Mouse (Mus musculus) MEL (cell line): Measurements from ENCODE around the gene Mecom. TPM values are rescaled to one million over a fixed set of nuclear protein-coding genes. Genes with fewer than 3 reads are reported as not detected.

ENCODE experiments used
- DNase-seq: peaks from one replicate; pipeline ENCODE4 v3.0.0; 2011; ENCODE audit warnings: low read depth, low spot score
- H3K27ac ChIP-seq: 2 replicates; pipeline ENCODE4 v1.5.1; 2012; ENCODE audit warnings: low read depth, mild to moderate bottlenecking, control low read depth, low read length, moderate library complexity; ENCODE audit not compliant: control insufficient read depth
- H3K27me3 ChIP-seq, 2 experiments: fragments of 150-350 bp in 1 of 2; sonication (generic) in 1 of 2; 2 replicates each; pipeline ENCODE4 v1.6.1; 2012; ENCODE audit warnings: low read length in 2 of 2, mild to moderate bottlenecking in 2 of 2, improper control_type of control experiment in 1 of 2, moderate library complexity in 1 of 2; ENCODE audit not compliant: insufficient read depth in 2 of 2, control insufficient read depth in 1 of 2
- H3K36me3 ChIP-seq, 2 experiments: 2 replicates each; pipeline ENCODE4 v1.6.1; 2012 to 2014; ENCODE audit warnings: low read length in 2 of 2, improper control_type of control experiment in 1 of 2, inconsistent platforms in 1 of 2, mild to moderate bottlenecking in 1 of 2; ENCODE audit not compliant: insufficient read depth in 2 of 2, control insufficient read depth in 1 of 2
- H3K4me1 ChIP-seq, 2 experiments: fragments of 150-350 bp in 1 of 2; sonication (generic) in 1 of 2; 2 replicates each; pipeline ENCODE4 v1.6.1; 2012; ENCODE audit warnings: low read length in 2 of 2, improper control_type of control experiment in 1 of 2, mild to moderate bottlenecking in 1 of 2; ENCODE audit not compliant: insufficient read depth in 2 of 2, control insufficient read depth in 1 of 2
- H3K4me3 ChIP-seq, 2 experiments: fragments of 150-350 bp in 1 of 2; sonication (generic) in 1 of 2; 2 replicates each; pipeline ENCODE4 v1.5.1; 2012; ENCODE audit warnings: low read depth in 2 of 2, low read length in 2 of 2, mild to moderate bottlenecking in 2 of 2, moderate library complexity in 2 of 2, control low read depth in 1 of 2, improper control_type of control experiment in 1 of 2; ENCODE audit not compliant: control insufficient read depth in 1 of 2, insufficient read depth in 1 of 2
- H3K79me2 ChIP-seq: 2 replicates; pipeline ENCODE4 v1.6.1; 2012; ENCODE audit warnings: mild to moderate bottlenecking, low read length, moderate library complexity; ENCODE audit not compliant: control insufficient read depth, poor library complexity, insufficient read depth
- H3K9ac ChIP-seq: 2 replicates; pipeline ENCODE4 v1.6.1; 2012; ENCODE audit warnings: low read depth, mild to moderate bottlenecking, control low read depth, low read length, moderate library complexity; ENCODE audit not compliant: control insufficient read depth, poor library complexity, severe bottlenecking
- H3K9me3 ChIP-seq: fragments of 150-350 bp; sonication (generic); replicated peaks from 2 replicates; pipeline ENCODE4 v1.6.1; 2012; ENCODE audit warnings: mild to moderate bottlenecking, low read length, improper control_type of control experiment, moderate library complexity; ENCODE audit not compliant: insufficient read depth
- BHLHE40 ChIP-seq: IDR thresholded peaks from 2 replicates; pipeline ENCODE4 v1.6.1; 2012; ENCODE audit warnings: low read depth, mild to moderate bottlenecking, inconsistent platforms, low read length, improper control_type of control experiment, borderline replicate concordance
- CHD1 ChIP-seq: IDR thresholded peaks from 2 replicates; pipeline ENCODE4 v1.6.1; 2012; ENCODE audit warnings: low read depth, mild to moderate bottlenecking, inconsistent platforms, low read length, improper control_type of control experiment
- CHD2 ChIP-seq: IDR thresholded peaks from 2 replicates; pipeline ENCODE4 v1.6.1; 2011; ENCODE audit warnings: low read length, improper control_type of control experiment
- CTCF ChIP-seq, 3 experiments: IDR thresholded peaks in 2 of 3; conservative IDR thresholded peaks in 1 of 3; 2 replicates each; pipeline ENCODE4 v1.5.1; 2011 to 2012; ENCODE audit warnings: low read length in 3 of 3, low read depth in 2 of 3, mild to moderate bottlenecking in 2 of 3, improper control_type of control experiment in 1 of 3, inconsistent platforms in 1 of 3, mixed read lengths in 1 of 3, moderate library complexity in 1 of 3; ENCODE audit not compliant: control insufficient read depth in 1 of 3, insufficient read depth in 1 of 3, poor library complexity in 1 of 3, severe bottlenecking in 1 of 3
- E2F4 ChIP-seq: IDR thresholded peaks from 2 replicates; pipeline ENCODE4 v1.6.1; 2011; ENCODE audit warnings: low read depth, low read length, improper control_type of control experiment, borderline replicate concordance
- ELF1 ChIP-seq: IDR thresholded peaks from 2 replicates; pipeline ENCODE4 v1.6.1; 2014; ENCODE audit warnings: low read depth, mild to moderate bottlenecking, inconsistent platforms, low read length, improper control_type of control experiment, moderate library complexity
- EP300 ChIP-seq, 2 experiments: IDR thresholded peaks; 2 replicates each; pipeline ENCODE4 v1.6.1; 2011; ENCODE audit warnings: improper control_type of control experiment in 2 of 2, low read length in 2 of 2, low read depth in 1 of 2, mild to moderate bottlenecking in 1 of 2
- GABPA ChIP-seq: IDR thresholded peaks from 2 replicates; pipeline ENCODE4 v1.6.1; 2012; ENCODE audit warnings: low read depth, mild to moderate bottlenecking, inconsistent platforms, low read length, improper control_type of control experiment, moderate library complexity
- GATA1 ChIP-seq: IDR thresholded peaks from 2 replicates; pipeline ENCODE4 v1.6.1; 2011; ENCODE audit warnings: low read depth, low read length, improper control_type of control experiment
- HCFC1 ChIP-seq: IDR thresholded peaks from 2 replicates; pipeline ENCODE4 v1.6.1; 2012; ENCODE audit warnings: low read depth, mild to moderate bottlenecking, inconsistent platforms, low read length, improper control_type of control experiment, moderate library complexity
- MAFK ChIP-seq: IDR thresholded peaks from 2 replicates; pipeline ENCODE4 v1.6.1; 2011; ENCODE audit warnings: low read depth, mild to moderate bottlenecking, low read length, improper control_type of control experiment, borderline replicate concordance
- MAX ChIP-seq: IDR thresholded peaks from 2 replicates; pipeline ENCODE4 v1.6.1; 2011; ENCODE audit warnings: low read length, improper control_type of control experiment
- MEF2A ChIP-seq: IDR thresholded peaks from 2 replicates; pipeline ENCODE4 v1.6.1; 2014; ENCODE audit warnings: low read depth, mild to moderate bottlenecking, inconsistent platforms, low read length, improper control_type of control experiment; ENCODE audit not compliant: poor library complexity, insufficient replicate concordance, severe bottlenecking; ENCODE audit errors: extremely low read depth
- NELFE ChIP-seq: IDR thresholded peaks from 2 replicates; pipeline ENCODE4 v1.6.1; 2011; ENCODE audit warnings: low read depth, low read length, improper control_type of control experiment
- POLR2AphosphoS5 ChIP-seq: IDR thresholded peaks from 2 replicates; pipeline ENCODE4 v1.6.1; 2012; ENCODE audit warnings: low read depth, borderline replicate concordance, mild to moderate bottlenecking, inconsistent platforms, low read length, moderate library complexity, mixed read lengths
- RAD21 ChIP-seq: IDR thresholded peaks from 2 replicates; pipeline ENCODE4 v1.6.1; 2011; ENCODE audit warnings: mild to moderate bottlenecking, low read depth, low read length, improper control_type of control experiment
- TCF12 ChIP-seq: IDR thresholded peaks from 2 replicates; pipeline ENCODE4 v1.6.1; 2014; ENCODE audit warnings: low read depth, mild to moderate bottlenecking, inconsistent platforms, low read length, improper control_type of control experiment, moderate library complexity
- UBTF ChIP-seq: IDR thresholded peaks from 2 replicates; pipeline ENCODE4 v1.6.1; 2012; ENCODE audit warnings: low read depth, mild to moderate bottlenecking, inconsistent platforms, low read length, improper control_type of control experiment, moderate library complexity, borderline replicate concordance; ENCODE audit not compliant: insufficient read depth
- USF1 ChIP-seq: IDR thresholded peaks from 2 replicates; pipeline ENCODE4 v1.6.1; 2014; ENCODE audit warnings: low read depth, mild to moderate bottlenecking, inconsistent platforms, low read length, improper control_type of control experiment, moderate library complexity
- USF2 ChIP-seq, 2 experiments: IDR thresholded peaks; 2 replicates each; pipeline ENCODE4 v1.6.1; 2011 to 2012; ENCODE audit warnings: improper control_type of control experiment in 2 of 2, low read length in 2 of 2, borderline replicate concordance in 1 of 2, inconsistent platforms in 1 of 2, low read depth in 1 of 2, mild to moderate bottlenecking in 1 of 2; ENCODE audit not compliant: insufficient read depth in 1 of 2
- ZC3H11A ChIP-seq: IDR thresholded peaks from 2 replicates; pipeline ENCODE4 v1.6.1; 2012; ENCODE audit warnings: low read depth, mild to moderate bottlenecking, inconsistent platforms, low read length, improper control_type of control experiment
- ZKSCAN1 ChIP-seq: IDR thresholded peaks from 2 replicates; pipeline ENCODE4 v1.6.1; 2012; ENCODE audit warnings: low read depth, mild to moderate bottlenecking, inconsistent platforms, low read length, improper control_type of control experiment, moderate library complexity
- ZMIZ1 ChIP-seq: IDR thresholded peaks from 2 replicates; pipeline ENCODE4 v1.6.1; 2012; ENCODE audit warnings: low read depth, mild to moderate bottlenecking, inconsistent platforms, low read length, improper control_type of control experiment, moderate library complexity
- ZNF384 ChIP-seq: IDR thresholded peaks from 2 replicates; pipeline ENCODE4 v1.6.1; 2012; ENCODE audit warnings: low read depth, mild to moderate bottlenecking, inconsistent platforms, low read length, improper control_type of control experiment
- polyA plus RNA-seq, 2 experiments: library from polyadenylated mRNA; stranded (reverse) in 1 of 2; unstranded in 1 of 2; fragments of >175 nt in 1 of 2; fragments of >200 nt in 1 of 2; gene quantifications; 2 replicates each; pipeline versions ENCODE4 v1.2.1 to v1.2.4; 2012; ENCODE audit warnings: low replicate concordance in 2 of 2, low read depth in 1 of 2; ENCODE audit not compliant: insufficient read length in 2 of 2, insufficient read depth in 1 of 2, missing spikeins in 1 of 2
- total RNA-seq: library from RNA; depleted of rRNA; stranded (reverse); fragments of 300-350 nt; gene quantifications from 2 replicates; pipeline ENCODE4 v1.2.3, GENCODE M21; 2012

Mecom gene
- total and polyA plus RNA-seq, 3 experiments: 0.04 TPM; not detected in 2

DNA sequence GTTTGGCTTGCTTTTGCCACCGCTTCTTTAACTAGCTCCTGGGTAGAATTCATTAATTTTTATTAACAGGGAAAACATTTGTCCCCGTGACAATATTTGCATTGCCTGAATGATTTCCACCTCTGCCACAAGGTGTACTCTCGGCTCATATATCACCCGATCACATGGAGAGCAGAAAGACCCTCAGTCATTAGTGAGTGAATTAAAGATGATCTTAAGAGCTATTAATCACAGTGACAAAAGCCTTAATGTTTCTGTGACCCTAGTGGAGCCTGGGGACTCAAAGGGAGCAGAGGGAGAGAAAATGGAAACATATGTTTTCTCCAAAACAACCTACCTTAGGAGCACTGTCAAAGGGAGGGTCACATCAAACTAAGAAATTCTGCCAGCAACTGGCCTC is 261.3 kb downstream of the Mecom start:
- H3K27me3 ChIP-seq: no peaks in the 10 kb centered on the region
- H3K27ac ChIP-seq: no peak overlapping the region
- H3K36me3 ChIP-seq: no peaks in the 10 kb centered on the region
- DNase-seq: no peak
- no peak overlapping the region for H3K9ac ChIP-seq
- TF ChIP-seq EP300 (IDR thresholded peaks at IDR 0.05; ENCODE audit: low read depth in 1 of 2, low read length in 2 of 2): no peak
- TF ChIP-seq UBTF: no peak
- no peak for TF ChIP-seq HCFC1
- TF ChIP-seq E2F4: no peak
- TF ChIP-seq POLR2AphosphoS5: no peak
- TF ChIP-seq TCF12: no peak
- no peak for TF ChIP-seq ZKSCAN1
- TF ChIP-seq MAX: no peak
- TF ChIP-seq ZNF384: no peak
- no peak for TF ChIP-seq RAD21
- TF ChIP-seq CHD1: no peak
- no peak for TF ChIP-seq BHLHE40
- TF ChIP-seq NELFE: no peak
- no peak for TF ChIP-seq GABPA
- TF ChIP-seq MAFK: no peak
- TF ChIP-seq GATA1: no peak
- no peak for TF ChIP-seq ELF1
- TF ChIP-seq CTCF (IDR thresholded peaks at IDR 0.05 in 2 of 3, conservative IDR thresholded peaks at IDR 0.05 in 1 of 3; ENCODE audit: control insufficient read depth in 1 of 3, insufficient read depth in 1 of 3, low read depth in 2 of 3, low read length in 3 of 3, poor library complexity in 1 of 3, severe bottlenecking in 1 of 3): no peak
- TF ChIP-seq ZC3H11A: no peak
- TF ChIP-seq, all 39 proteins: peak for 0
- no peaks in the 10 kb centered on the region for H3K9me3 ChIP-seq
- no peaks in the 10 kb centered on the region for H3K4me1 ChIP-seq
- no peak overlapping the region for H3K4me3 ChIP-seq
- no peaks in the 10 kb centered on the region for H3K79me2 ChIP-seq

DNA sequence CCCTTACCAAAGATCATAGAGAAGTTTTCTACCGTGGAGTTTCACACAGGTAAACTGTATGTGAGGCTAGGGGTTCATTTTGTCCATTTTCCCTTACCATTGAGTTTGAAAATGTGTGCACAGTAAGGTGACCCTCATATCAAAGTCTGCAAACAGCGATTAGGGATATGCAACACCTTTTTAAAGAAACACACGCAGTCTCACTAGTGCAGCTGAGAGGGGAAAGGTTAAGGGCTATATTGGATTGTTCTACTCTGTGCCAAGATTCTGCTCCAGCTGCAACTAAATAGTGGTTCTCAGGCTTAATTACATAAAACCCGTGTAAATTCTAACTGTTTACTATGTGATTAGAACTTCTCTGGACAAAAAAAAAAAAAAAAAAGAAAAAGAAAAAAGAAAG is 263.7 kb downstream of the Mecom start:
- no peak overlapping the region for H3K4me3 ChIP-seq
- TF ChIP-seq MEF2A (no peak), ZC3H11A (no peak), ZMIZ1 (no peak), ZKSCAN1 (no peak), USF1 (no peak), CHD2 (no peak), MAX (no peak), POLR2AphosphoS5 (no peak), USF2 (IDR thresholded peaks at IDR 0.05; ENCODE audit: borderline replicate concordance in 1 of 2, insufficient read depth in 1 of 2, low read depth in 1 of 2, low read length in 2 of 2) (no peak)
- TF ChIP-seq, all 39 proteins: peak for 0
- Histone ChIP-seq H3K9ac (no peak overlapping the region), H3K79me2 (no peaks in the 10 kb centered on the region), H3K4me1 (no peaks in the 10 kb centered on the region), H3K27me3 (no peaks in the 10 kb centered on the region), H3K9me3 (no peaks in the 10 kb centered on the region), H3K36me3 (no peaks in the 10 kb centered on the region), H3K27ac (no peak overlapping the region)
- no peak for DNase-seq
